Mouse (Mus musculus) lung, adult 2 months (tissue): ENCODE measurements around the gene Fbxo30.
A peak's percentile ranks its signal among the peaks of the same experiment; 100 is the strongest.

Experiments used
- CTCF ChIP-seq: fragments of 200-500 bp; IDR thresholded peaks from 2 replicates; pipeline ENCODE4 v1.5.1; 2011; ENCODE audit warnings: mild to moderate bottlenecking, low read length, control low read depth; ENCODE audit not compliant: insufficient read depth
- POLR2A ChIP-seq: fragments of 200-500 bp; IDR thresholded peaks from 2 replicates; pipeline ENCODE4 v1.6.1; 2011; ENCODE audit warnings: low read depth, mild to moderate bottlenecking, control low read depth, low read length, borderline replicate concordance; ENCODE audit errors: extremely low read depth

DNA sequence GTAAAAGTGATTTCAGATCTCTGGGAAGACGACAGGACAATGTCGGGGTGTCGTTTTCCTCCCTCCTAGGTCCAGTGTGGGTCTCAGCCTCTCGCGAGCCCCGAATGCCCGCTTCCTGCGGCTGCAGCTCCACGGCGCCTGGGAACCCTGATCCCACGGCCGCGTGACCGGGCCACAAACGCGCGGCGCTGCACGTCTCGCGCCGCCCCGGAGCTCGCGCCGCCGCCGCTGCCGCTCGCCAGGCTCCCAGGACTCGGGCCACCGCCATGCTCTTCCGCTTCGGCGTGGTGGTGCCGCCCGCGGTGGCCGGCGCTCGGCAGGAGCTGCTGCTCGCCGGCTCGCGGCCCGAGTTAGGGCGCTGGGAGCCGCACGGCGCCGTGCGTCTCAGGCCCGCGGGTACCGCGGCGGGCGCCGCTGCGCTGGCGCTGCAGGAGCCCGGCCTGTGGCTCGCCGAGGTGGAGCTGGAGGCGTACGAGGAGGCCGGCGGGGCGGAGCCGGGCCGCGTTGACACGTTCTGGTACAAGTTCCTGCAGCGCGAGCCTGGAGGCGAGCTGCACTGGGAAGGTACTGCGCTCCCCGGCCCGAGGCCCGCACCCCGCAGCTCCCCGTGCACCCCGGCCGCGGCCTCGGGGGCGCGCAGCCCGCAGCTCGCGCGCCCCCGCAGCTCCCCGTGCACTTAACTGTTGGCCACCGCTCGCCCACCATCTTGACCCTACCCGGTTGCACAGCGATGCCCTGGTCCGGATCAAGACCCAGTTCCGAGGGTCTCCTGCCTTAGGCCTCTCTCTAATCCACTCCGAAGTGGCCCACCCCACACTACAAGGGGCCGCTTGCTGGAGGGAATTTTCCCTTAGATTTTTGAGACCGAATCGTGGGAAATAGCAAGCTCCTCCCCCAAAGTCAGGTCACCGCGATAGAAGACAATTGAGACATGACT is 62.3 kb downstream of the Fbxo30 start, which contains the start of gene Epm2a:
- TF ChIP-seq CTCF (no peak), POLR2A (peak; percentile 77; the same call in 1 of the 2 replicates)
